8 mouse cellular contexts compared by ENCODE assay signal in the genomic region with DNA sequence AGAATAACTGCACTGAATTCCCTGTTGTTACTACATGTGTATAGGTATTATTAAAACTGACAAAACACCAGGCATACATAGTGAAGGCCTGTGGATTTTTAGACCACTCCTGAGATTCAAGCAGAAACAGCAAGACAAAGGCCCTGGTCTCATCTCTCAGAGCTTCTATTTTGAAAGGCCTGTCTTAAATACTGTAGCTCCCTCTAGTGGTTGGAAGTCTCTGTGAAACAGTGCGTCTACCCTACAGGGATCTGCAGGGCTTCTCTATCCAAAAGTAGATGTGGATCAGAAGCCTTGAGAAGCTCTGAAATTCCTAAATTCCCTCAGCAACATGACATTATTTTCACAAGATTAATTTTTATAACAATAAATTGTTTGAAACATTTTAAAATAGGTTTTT. TPM values are rescaled to one million over a fixed set of nuclear protein-coding genes. Genes with fewer than 3 reads are reported as not detected.
DNase-seq lines count a peak whose midpoint lies in the region.

No protein-coding gene starts in this region.

- intact Hi-C loops in left cerebral cortex, postnatal 36 days (cut with DNase I): no loop called here
- intact Hi-C loops in left cerebral cortex, postnatal 14 days (cut with DNase I): no loop called here
- intact Hi-C loops in gastrocnemius, postnatal 14 days (cut with DNase I; ENCODE audit: low total_unique reads): no loop called here

- peak; percentile 12 for DNase-seq in adrenal gland, postnatal 10 days
- DNase-seq in adrenal gland, adult 18-20 months (ENCODE audit: low spot score in 2 of 2): no peak
- DNase-seq in left cerebral cortex, adult 11 months (ENCODE audit: low spot score): peak; percentile 32
- no peak for DNase-seq in left cerebral cortex, postnatal 36 days (ENCODE audit: low spot score in 2 of 2)
- peak; percentile 1 for DNase-seq in T-cell, adult 2 months (ENCODE audit: low spot score)
- peak; percentile 39 to 64 for DNase-seq in left cerebral cortex, postnatal 14 days (ENCODE audit: low spot score in 2 of 2)
- no peak for DNase-seq in cerebellum, postnatal 4 days (ENCODE audit: low spot score in 2 of 2)
- DNase-seq in gastrocnemius, postnatal 14 days: no peak

RNA-seq across cellular contexts. Expression of gene Olfr1389, which starts 12.3 kb away (rescaled TPM):
- not detected for total RNA-seq in adrenal gland, postnatal 10 days (2021)
- total RNA-seq in adrenal gland, adult 18-20 months (2021): not detected
- not detected for total RNA-seq in left cerebral cortex, postnatal 36 days (2021)
- not detected for total RNA-seq in left cerebral cortex, postnatal 14 days (2021)
- not detected for total RNA-seq in gastrocnemius, postnatal 14 days (2021)

RNA-seq across cellular contexts. Expression of gene Olfr1388, which starts 25.9 kb away (rescaled TPM):
- under 1 TPM in 1 of 2 experiments, not detected in 1; 0.21 TPM for total RNA-seq in adrenal gland, postnatal 10 days (2021)
- under 1 TPM in 1 of 2 experiments, not detected in 1; 0.17 TPM for total RNA-seq in adrenal gland, adult 18-20 months (2021)
- under 1 TPM; 0.17 to 0.48 TPM for total RNA-seq in left cerebral cortex, postnatal 36 days (2021)
- total RNA-seq in left cerebral cortex, postnatal 14 days (2021): under 1 TPM; 0.17 to 0.53 TPM
- under 1 TPM; 0.07 to 0.08 TPM for total RNA-seq in gastrocnemius, postnatal 14 days (2021)

RNA-seq across cellular contexts. Expression of gene Olfr1387, which starts 44.6 kb away (rescaled TPM):
- total RNA-seq in adrenal gland, postnatal 10 days (2021): not detected
- not detected for total RNA-seq in adrenal gland, adult 18-20 months (2021)
- not detected for total RNA-seq in left cerebral cortex, postnatal 36 days (2021)
- total RNA-seq in left cerebral cortex, postnatal 14 days (2021): not detected
- total RNA-seq in gastrocnemius, postnatal 14 days (2021): not detected

RNA-seq across cellular contexts. Expression of gene Olfr1386, which starts 54.3 kb away (rescaled TPM):
- not detected for total RNA-seq in adrenal gland, postnatal 10 days (2021)
- not detected for total RNA-seq in adrenal gland, adult 18-20 months (2021)
- not detected for total RNA-seq in left cerebral cortex, postnatal 36 days (2021)
- total RNA-seq in left cerebral cortex, postnatal 14 days (2021): not detected
- not detected for total RNA-seq in gastrocnemius, postnatal 14 days (2021)

Comparison
In these comparisons a context has a peak if more than half of its experiments do, and no peak if none do; other contexts are left out.
1. DNase-seq: peak in adrenal gland, postnatal 10 days (single experiment), left cerebral cortex, adult 11 months (single experiment), T-cell, adult 2 months (single experiment) and left cerebral cortex, postnatal 14 days (2 of 2); none in adrenal gland, adult 18-20 months (0 of 2), left cerebral cortex, postnatal 36 days (0 of 2), cerebellum, postnatal 4 days (0 of 2) and gastrocnemius, postnatal 14 days (single experiment).